Mouse (Mus musculus) CH12.LX (cell line): ENCODE data around the gene Calr. TPM values are rescaled to one million over a fixed set of nuclear protein-coding genes. Genes with fewer than 3 reads are reported as not detected.

Experiments
- DNase-seq: peaks from one replicate; pipeline ENCODE4 v3.0.0-alpha.2; 2013; ENCODE audit errors: extremely low read depth
- H3K27ac ChIP-seq: 2 replicates; pipeline ENCODE4 v1.5.1; 2012; ENCODE audit warnings: low read depth, mild to moderate bottlenecking, control low read depth, moderate library complexity; ENCODE audit not compliant: insufficient read depth
- H3K27me3 ChIP-seq: replicated peaks from 2 replicates; pipeline ENCODE3; 2012; ENCODE audit warnings: inconsistent platforms
- H3K36me3 ChIP-seq, 2 experiments: replicated peaks in 1 of 2; 2 replicates each; pipeline versions ENCODE3 to v1.6.1; 2012; ENCODE audit warnings: inconsistent platforms in 1 of 2, low read length in 1 of 2, mild to moderate bottlenecking in 1 of 2, mixed read lengths in 1 of 2, moderate library complexity in 1 of 2; ENCODE audit not compliant: control insufficient read depth in 1 of 2, insufficient read depth in 1 of 2
- H3K4me1 ChIP-seq, 2 experiments: 2 replicates each; pipeline ENCODE4 v1.6.1; 2012; ENCODE audit warnings: inconsistent platforms in 1 of 2, moderate library complexity in 1 of 2; ENCODE audit not compliant: insufficient read depth in 2 of 2, control insufficient read depth in 1 of 2
- H3K4me2 ChIP-seq: 2 replicates; pipeline ENCODE4 v1.6.1; 2012; ENCODE audit warnings: low read depth, mild to moderate bottlenecking, control low read depth; ENCODE audit not compliant: poor library complexity, insufficient read depth, severe bottlenecking
- H3K4me3 ChIP-seq, 3 experiments: fragments of 150-350 bp in 1 of 3; sonication (generic) in 1 of 3; replicated peaks in 1 of 3; 2 replicates each; pipeline versions ENCODE3 to v1.5.1; 2011 to 2012; ENCODE audit warnings: low read depth in 2 of 3, low read length in 2 of 3, mild to moderate bottlenecking in 2 of 3, moderate library complexity in 2 of 3, control low read depth in 1 of 3, improper control_type of control experiment in 1 of 3, inconsistent platforms in 1 of 3, mixed read lengths in 1 of 3; ENCODE audit not compliant: poor library complexity in 1 of 3
- H3K79me2 ChIP-seq: replicated peaks from 2 replicates; pipeline ENCODE4 v1.6.1; 2012; ENCODE audit warnings: mild to moderate bottlenecking, moderate library complexity; ENCODE audit not compliant: control insufficient read depth, poor library complexity, insufficient read depth, severe bottlenecking; ENCODE audit errors: extremely low read depth
- H3K9ac ChIP-seq: 2 replicates; pipeline ENCODE4 v1.6.1; 2012; ENCODE audit warnings: low read depth, mild to moderate bottlenecking, control low read depth, moderate library complexity; ENCODE audit not compliant: insufficient read depth
- H3K9me3 ChIP-seq: replicated peaks from 2 replicates; pipeline ENCODE3; 2012; ENCODE audit warnings: low read length, inconsistent platforms, mixed read lengths
- BHLHE40 ChIP-seq: IDR thresholded peaks from 2 replicates; pipeline ENCODE4 v1.6.1; 2011; ENCODE audit warnings: mild to moderate bottlenecking, low read depth, low read length, improper control_type of control experiment
- CHD1 ChIP-seq: IDR thresholded peaks from 2 replicates; pipeline ENCODE4 v1.6.1; 2012; ENCODE audit warnings: low read depth, low read length, improper control_type of control experiment, inconsistent platforms
- CTCF ChIP-seq, 2 experiments: IDR thresholded peaks in 1 of 2; conservative IDR thresholded peaks in 1 of 2; 2 replicates each; pipeline ENCODE4 v1.5.1; 2011 to 2012; ENCODE audit warnings: low read depth in 2 of 2, low read length in 2 of 2, improper control_type of control experiment in 1 of 2, inconsistent platforms in 1 of 2, mild to moderate bottlenecking in 1 of 2, moderate library complexity in 1 of 2
- E2F4 ChIP-seq: IDR thresholded peaks from 2 replicates; pipeline ENCODE4 v1.6.1; 2011; ENCODE audit warnings: low read depth, low read length, improper control_type of control experiment; ENCODE audit not compliant: insufficient replicate concordance
- ELF1 ChIP-seq: IDR thresholded peaks from 2 replicates; pipeline ENCODE4 v1.6.1; 2014; ENCODE audit warnings: low read depth, mild to moderate bottlenecking, inconsistent platforms, low read length, improper control_type of control experiment
- EP300 ChIP-seq: IDR thresholded peaks from 2 replicates; pipeline ENCODE4 v1.6.1; 2011; ENCODE audit warnings: low read length, improper control_type of control experiment
- GABPA ChIP-seq: IDR thresholded peaks from 2 replicates; pipeline ENCODE4 v1.6.1; 2012; ENCODE audit warnings: low read depth, low read length, improper control_type of control experiment, inconsistent platforms; ENCODE audit not compliant: insufficient replicate concordance
- HCFC1 ChIP-seq: IDR thresholded peaks from 2 replicates; pipeline ENCODE4 v1.6.1; 2012; ENCODE audit warnings: low read depth, mild to moderate bottlenecking, inconsistent platforms, low read length, improper control_type of control experiment
- IRF4 ChIP-seq: IDR thresholded peaks from 2 replicates; pipeline ENCODE4 v1.6.1; 2014; ENCODE audit warnings: low read depth, mild to moderate bottlenecking, inconsistent platforms, low read length, improper control_type of control experiment
- JUND ChIP-seq: conservative IDR thresholded peaks from 2 replicates; pipeline ENCODE4 v1.6.1; 2011; ENCODE audit warnings: low read depth, low read length, improper control_type of control experiment
- KAT2A ChIP-seq: IDR thresholded peaks from 2 replicates; pipeline ENCODE4 v1.6.1; 2012; ENCODE audit warnings: low read length, improper control_type of control experiment, inconsistent platforms; ENCODE audit not compliant: insufficient replicate concordance
- MAFK ChIP-seq: IDR thresholded peaks from 2 replicates; pipeline ENCODE4 v1.6.1; 2011; ENCODE audit warnings: low read length, improper control_type of control experiment; ENCODE audit not compliant: insufficient replicate concordance
- MAX ChIP-seq: IDR thresholded peaks from 2 replicates; pipeline ENCODE4 v1.6.1; 2011; ENCODE audit warnings: low read length, improper control_type of control experiment
- MAZ ChIP-seq: IDR thresholded peaks from 2 replicates; pipeline ENCODE4 v1.6.1; 2012; ENCODE audit warnings: low read depth, mild to moderate bottlenecking, inconsistent platforms, low read length, improper control_type of control experiment, moderate library complexity
- MEF2A ChIP-seq: IDR thresholded peaks from 2 replicates; pipeline ENCODE4 v1.6.1; 2014; ENCODE audit warnings: low read depth, mild to moderate bottlenecking, inconsistent platforms, low read length, improper control_type of control experiment, borderline replicate concordance
- MXI1 ChIP-seq: IDR thresholded peaks from 2 replicates; pipeline ENCODE4 v1.6.1; 2011; ENCODE audit warnings: mild to moderate bottlenecking, low read depth, low read length, improper control_type of control experiment
- MYC ChIP-seq: IDR thresholded peaks from 2 replicates; pipeline ENCODE4 v1.6.1; 2011; ENCODE audit warnings: low read depth, mild to moderate bottlenecking, improper control_type of control experiment, low read length
- NELFE ChIP-seq: IDR thresholded peaks from 2 replicates; pipeline ENCODE4 v1.6.1; 2011; ENCODE audit warnings: low read depth, low read length, improper control_type of control experiment
- NRF1 ChIP-seq: IDR thresholded peaks from 2 replicates; pipeline ENCODE4 v1.6.1; 2014; ENCODE audit warnings: low read depth, mild to moderate bottlenecking, inconsistent platforms, low read length, improper control_type of control experiment, moderate library complexity
- POLR2A ChIP-seq: IDR thresholded peaks from 2 replicates; pipeline ENCODE4 v1.6.1; 2011; ENCODE audit warnings: low read depth, mild to moderate bottlenecking, improper control_type of control experiment, low read length
- POLR2AphosphoS2 ChIP-seq: IDR thresholded peaks from 2 replicates; pipeline ENCODE4 v1.6.1; 2011; ENCODE audit warnings: low read depth, low read length, improper control_type of control experiment
- RAD21 ChIP-seq: IDR thresholded peaks from 2 replicates; pipeline ENCODE4 v1.6.1; 2011; ENCODE audit warnings: low read depth, mild to moderate bottlenecking, low read length, improper control_type of control experiment, moderate library complexity
- RCOR1 ChIP-seq: conservative IDR thresholded peaks from 2 replicates; pipeline ENCODE4 v1.6.1; 2012; ENCODE audit warnings: low read depth, mild to moderate bottlenecking, inconsistent platforms, low read length, improper control_type of control experiment
- SIN3A ChIP-seq: IDR thresholded peaks from 2 replicates; pipeline ENCODE4 v1.6.1; 2012; ENCODE audit warnings: low read length, improper control_type of control experiment, inconsistent platforms
- SMC3 ChIP-seq: IDR thresholded peaks from 2 replicates; pipeline ENCODE4 v1.6.1; 2011; ENCODE audit warnings: low read depth, low read length, improper control_type of control experiment
- TBP ChIP-seq: conservative IDR thresholded peaks from 2 replicates; pipeline ENCODE4 v1.6.1; 2011; ENCODE audit warnings: low read depth, low read length, improper control_type of control experiment
- TCF12 ChIP-seq: IDR thresholded peaks from 2 replicates; pipeline ENCODE4 v1.6.1; 2014; ENCODE audit warnings: low read depth, mild to moderate bottlenecking, inconsistent platforms, low read length, improper control_type of control experiment
- UBTF ChIP-seq: IDR thresholded peaks from 2 replicates; pipeline ENCODE4 v1.6.1; 2012; ENCODE audit warnings: low read depth, mild to moderate bottlenecking, inconsistent platforms, low read length, improper control_type of control experiment, moderate library complexity
- USF1 ChIP-seq: IDR thresholded peaks from 2 replicates; pipeline ENCODE4 v1.6.1; 2014; ENCODE audit warnings: low read depth, mild to moderate bottlenecking, inconsistent platforms, low read length, improper control_type of control experiment
- ZMIZ1 ChIP-seq: IDR thresholded peaks from 2 replicates; pipeline ENCODE4 v1.6.1; 2012; ENCODE audit warnings: low read depth, mild to moderate bottlenecking, inconsistent platforms, low read length, improper control_type of control experiment
- ZNF384 ChIP-seq: IDR thresholded peaks from 2 replicates; pipeline ENCODE4 v1.6.1; 2012; ENCODE audit warnings: low read depth, low read length, improper control_type of control experiment, inconsistent platforms
- dilution Hi-C: fragments of 300-500 bp; cut with MboI; formaldehyde crosslinking; loops from 2 replicates; pipeline ENCODE4 v1.14.3; 2020; ENCODE audit warnings: low sequenced_read_pairs; ENCODE audit not compliant: extremely low pct_unique_long_range_greater_than_20kb, extremely low pct_ligation_motif_present
- in situ Hi-C: fragments of 300-500 bp; cut with MboI; formaldehyde crosslinking; loops from 3 replicates; pipeline ENCODE4 v1.14.3; 2019; ENCODE audit warnings: low sequenced_read_pairs, low pct_ligation_motif_present, low pct_unique_long_range_greater_than_20kb, mixed read lengths
- polyA plus RNA-seq: library from polyadenylated mRNA; unstranded; fragments of >175 nt; gene quantifications from 2 replicates; pipeline ENCODE4 v1.2.1, GENCODE M21; 2012; ENCODE audit warnings: low read depth; ENCODE audit not compliant: insufficient read length
- total RNA-seq, 2 experiments: library from RNA; depleted of rRNA; stranded (reverse); fragments of 300-350 nt in 1 of 2; fragments of >200 nt in 1 of 2; gene quantifications; 2 replicates each; pipeline ENCODE4 v1.2.3; 2012 to 2014

Gene Calr
- total and polyA plus RNA-seq, 3 experiments: 395 to 1,181 (median 627) TPM

DNA sequence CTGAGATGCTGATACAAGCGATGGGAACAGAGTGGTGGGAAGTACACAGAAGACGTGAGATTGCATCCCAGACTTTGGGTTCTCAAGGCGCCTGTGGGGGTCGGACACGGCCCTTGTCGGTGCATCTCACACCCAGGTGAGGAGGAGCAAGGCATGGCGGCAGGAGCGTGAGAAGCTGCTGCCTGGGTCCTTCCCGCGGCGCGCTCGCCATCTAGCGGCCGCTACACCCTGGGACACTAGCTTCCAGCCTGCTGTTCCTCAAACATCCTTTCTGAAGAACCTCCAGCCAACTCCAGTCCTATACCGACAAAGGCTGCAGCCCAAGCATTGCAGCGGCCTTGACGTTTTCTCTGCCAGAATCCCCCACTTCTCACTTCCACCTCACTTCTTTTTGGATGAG is 23.1 kb downstream of the Calr start:
- dilution Hi-C loops (no loop called here), in situ Hi-C loops (no loop called here)

DNA sequence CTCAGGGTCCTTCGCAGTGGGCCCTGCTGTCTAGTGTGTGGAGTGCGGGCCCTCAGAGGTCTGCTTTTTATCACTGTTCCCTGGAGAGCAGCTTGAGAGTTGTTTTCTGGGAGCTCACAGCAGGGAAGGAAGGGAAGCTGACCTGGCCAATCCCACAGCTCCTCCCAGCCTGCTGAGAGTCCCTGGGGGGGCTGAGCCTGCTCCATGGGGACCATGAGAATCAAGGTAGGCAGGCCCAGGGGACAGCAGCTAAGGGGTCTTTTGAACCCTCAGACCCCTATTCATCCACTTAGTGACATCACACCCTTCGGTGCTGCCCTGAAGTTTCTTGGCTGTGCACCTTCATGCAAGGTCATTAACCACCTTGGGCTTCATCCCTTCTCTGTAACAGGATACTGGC is 24.0 kb downstream of the Calr start, which contains the start of gene Dand5:
TSS of gene Dand5 (minus strand) at position 101 of the 400 bp plus-strand sequence.
- Histone ChIP-seq H3K9ac (no peak within 1 kb of the TSS), H3K27me3 (no peaks in the 10 kb centered on the region), H3K36me3 (no peaks in the 10 kb centered on the region), H3K27ac (no peak within 1 kb of the TSS), H3K4me1 (peaks cover 6 to 20% of the 10 kb centered on the region in 2 experiments), H3K4me3 (no peak within 1 kb of the TSS), H3K79me2 (no peaks in the 10 kb centered on the region), H3K4me2 (no peak within 1 kb of the TSS), H3K9me3 (no peaks in the 10 kb centered on the region)
- in situ Hi-C loops (no loop called here), dilution Hi-C loops (no loop called here)
- DNase-seq: no peak
- no peak for TF ChIP-seq POLR2AphosphoS2
- TF ChIP-seq GABPA: no peak
- no peak for TF ChIP-seq KAT2A
- no peak for TF ChIP-seq HCFC1
- TF ChIP-seq EP300: no peak
- no peak for TF ChIP-seq SMC3
- no peak for TF ChIP-seq MYC
- TF ChIP-seq UBTF: no peak
- no peak for TF ChIP-seq MAZ
- no peak for TF ChIP-seq ZMIZ1
- TF ChIP-seq BHLHE40: no peak
- no peak for TF ChIP-seq USF1
- TF ChIP-seq NRF1: no peak
- no peak for TF ChIP-seq ZNF384
- no peak for TF ChIP-seq MAX
- no peak for TF ChIP-seq NELFE
- no peak for TF ChIP-seq ELF1
- no peak for TF ChIP-seq MXI1
- no peak for TF ChIP-seq TCF12
- TF ChIP-seq MEF2A: no peak

More for the DNA sequence above, 23.1 kb downstream of the Calr start:
- Histone ChIP-seq H3K9me3 (no peaks in the 10 kb centered on the region), H3K79me2 (no peaks in the 10 kb centered on the region)
- peak; percentile 66 for TF ChIP-seq RAD21
- TF ChIP-seq EP300: no peak
- no peak for TF ChIP-seq E2F4
- peak; percentile 45 for TF ChIP-seq BHLHE40
- no peak for TF ChIP-seq MEF2A
- no peak for TF ChIP-seq MAX
- TF ChIP-seq HCFC1: no peak
- peak; percentile 12; the same call in 1 of the 2 replicates for TF ChIP-seq NELFE
- no peak for TF ChIP-seq JUND
- no peak for TF ChIP-seq SIN3A
- 0 out of 2 replicates have a peak, but pooled peaks have one; percentile 36 for TF ChIP-seq TCF12
- no peak for TF ChIP-seq CHD1
- no peak for TF ChIP-seq IRF4
- no peak for TF ChIP-seq MXI1
- peak; percentile 43; the same call in 1 of the 2 replicates for TF ChIP-seq MYC
- no peak for TF ChIP-seq TBP
- TF ChIP-seq SMC3: peak; percentile 57
- TF ChIP-seq USF1: no peak
- TF ChIP-seq RCOR1: no peak
- TF ChIP-seq MAFK: no peak
- TF ChIP-seq POLR2A: no peak
- no peak for TF ChIP-seq ZNF384
- 0 out of 2 replicates have a peak, but pooled peaks have one; percentile 17 for TF ChIP-seq NRF1
- peak; percentile 55 to 88; a peak in 3 of 4 replicates for TF ChIP-seq CTCF (conservative IDR thresholded peaks at IDR 0.05 in 1 of 2, IDR thresholded peaks at IDR 0.05 in 1 of 2; ENCODE audit: low read depth in 2 of 2, low read length in 2 of 2)
- TF ChIP-seq ELF1: no peak; the same call in 1 of the 2 replicates
- TF ChIP-seq KAT2A: no peak
- no peak for TF ChIP-seq POLR2AphosphoS2
- TF ChIP-seq ZMIZ1: no peak
- no peak for TF ChIP-seq UBTF
- no peak for TF ChIP-seq MAZ
- TF ChIP-seq, all 38 proteins: peak for 8
- no peak overlapping the region for H3K4me3 ChIP-seq
- no peak overlapping the region for H3K4me2 ChIP-seq
- no peaks in the 10 kb centered on the region for H3K27me3 ChIP-seq
- no peak overlapping the region for H3K9ac ChIP-seq
- DNase-seq: peak; percentile 69
- peaks cover 6 to 20% of the 10 kb centered on the region in 2 experiments for H3K4me1 ChIP-seq
- H3K36me3 ChIP-seq: no peaks in the 10 kb centered on the region
- no peak overlapping the region for H3K27ac ChIP-seq
